Mouse (Mus musculus) mesoderm, embryonic 11.5 days (tissue): ENCODE results near the gene Efna5.
A peak's percentile ranks its signal among the peaks of the same experiment; 100 is the strongest.

Experiments used
- DNase-seq: peaks from one replicate; pipeline ENCODE4 v3.0.0-alpha.2; 2012; ENCODE audit warnings: low read depth, low spot score

The Efna5 gene

GRCm38 (mm10) chr17:62788783-62789182 lies 92.3 kb downstream of the Efna5 start:
- DNase-seq: no peak

GRCm38 (mm10) chr17:62787855-62788254 lies 93.3 kb downstream of the Efna5 start:
- DNase-seq: no peak

GRCm38 (mm10) chr17:62786602-62786907 lies 94.6 kb downstream of the Efna5 start:
- no peak for DNase-seq

- no peak for DNase-seq
Observed at GRCm38 (mm10) chr17:62785781-62786601, 95.1 kb downstream of the Efna5 start.

- peak; percentile 41 for DNase-seq
Observed at GRCm38 (mm10) chr17:62784274-62785171, 96.6 kb downstream of the Efna5 start.

- peak; percentile 83 for DNase-seq
Observed at GRCm38 (mm10) chr17:62783524-62784273, 97.4 kb downstream of the Efna5 start.

- no peak for DNase-seq
Observed at GRCm38 (mm10) chr17:62782826-62783404, 98.2 kb downstream of the Efna5 start.

- DNase-seq: no peak
Observed at GRCm38 (mm10) chr17:62781120-62781519, 100.0 kb downstream of the Efna5 start.

- DNase-seq: peak; percentile 37
Observed at GRCm38 (mm10) chr17:62777858-62778564, 103.1 kb downstream of the Efna5 start.

- no peak for DNase-seq
Observed at GRCm38 (mm10) chr17:62776710-62777109, 104.4 kb downstream of the Efna5 start.

- DNase-seq: peak; percentile 50
Observed at GRCm38 (mm10) chr17:62775976-62776375, 105.1 kb downstream of the Efna5 start.

GRCm38 (mm10) chr17:62775401-62775800 lies 105.7 kb downstream of the Efna5 start:
- no peak for DNase-seq

GRCm38 (mm10) chr17:62774749-62775148 lies 106.4 kb downstream of the Efna5 start:
- DNase-seq: no peak

GRCm38 (mm10) chr17:62766705-62767104 lies 114.4 kb downstream of the Efna5 start:
- peak; percentile 31 for DNase-seq

- DNase-seq: no peak
Observed at GRCm38 (mm10) chr17:62765165-62765564, 116.0 kb downstream of the Efna5 start.

- no peak for DNase-seq
Observed at GRCm38 (mm10) chr17:62756951-62757350, 124.2 kb downstream of the Efna5 start.

GRCm38 (mm10) chr17:62755635-62756034 lies 125.5 kb downstream of the Efna5 start:
- DNase-seq: no peak

GRCm38 (mm10) chr17:62754638-62755037 lies 126.5 kb downstream of the Efna5 start:
- DNase-seq: no peak

- DNase-seq: no peak
Observed at GRCm38 (mm10) chr17:62752381-62752889, 128.7 kb downstream of the Efna5 start.

- DNase-seq: no peak
Observed at GRCm38 (mm10) chr17:62750647-62751046, 130.5 kb downstream of the Efna5 start.
